ENCODE assay signal across 8 mouse cellular contexts in genomic region chr3:96440578-96440977, GRCm38 (mm10). TPM values are rescaled to one million over a fixed set of nuclear protein-coding genes. Genes with fewer than 3 reads are reported as not detected.
A peak's percentile ranks its signal among the peaks of the same experiment; 100 is the strongest.
DNase-seq lines count a peak whose midpoint lies in the region; ATAC-seq and TF ChIP-seq lines count a peak whose summit lies in the region.

No protein-coding gene starts in this region.

- no peaks in the 10 kb centered on the region for H3K36me3 ChIP-seq in heart, adult 2 months (ENCODE audit: control insufficient read depth, insufficient read depth, low read length)
- no peaks in the 10 kb centered on the region for H3K36me3 ChIP-seq in kidney, adult 2 months (ENCODE audit: control insufficient read depth, insufficient read depth, low read length)
- no peaks in the 10 kb centered on the region for H3K36me3 ChIP-seq in limb, embryonic 11.5 days (ENCODE audit: control insufficient read depth, insufficient read depth, low read length)
- no peaks in the 10 kb centered on the region for H3K36me3 ChIP-seq in midbrain, embryonic 14.5 days (ENCODE audit: control insufficient read depth, insufficient read depth, low read length)
- H3K36me3 ChIP-seq in spleen, adult 2 months (ENCODE audit: control insufficient read depth, insufficient read depth, low read length), result no peaks in the 10 kb centered on the region

- H3K27me3 ChIP-seq in heart, adult 2 months (ENCODE audit: control insufficient read depth, insufficient read depth, low read length), result peaks cover 9% of the 10 kb centered on the region
- peaks cover 2% of the 10 kb centered on the region for H3K27me3 ChIP-seq in kidney, adult 2 months (replicated peaks; ENCODE audit: control insufficient read depth, insufficient read depth, low read length)
- peaks cover 26% of the 10 kb centered on the region for H3K27me3 ChIP-seq in limb, embryonic 11.5 days (ENCODE audit: control insufficient read depth, insufficient read depth, low read length)
- H3K27me3 ChIP-seq in midbrain, embryonic 14.5 days (ENCODE audit: control insufficient read depth, insufficient read depth, low read length), result peaks cover 72% of the 10 kb centered on the region
- H3K27me3 ChIP-seq in spleen, adult 2 months (ENCODE audit: control insufficient read depth, insufficient read depth, low read length), result peaks cover 10% of the 10 kb centered on the region

- no peak for ATAC-seq in limb, embryonic 11.5 days (ENCODE audit: insufficient number of reproducible peaks, low FRiP score, low TSS enrichment, low read depth)
- no peak for ATAC-seq in midbrain, embryonic 14.5 days (ENCODE audit: low FRiP score, low TSS enrichment)

- H3K79me2 ChIP-seq in heart, adult 2 months (replicated peaks; ENCODE audit: control insufficient read depth, insufficient read depth, low read length), result no peaks in the 10 kb centered on the region

- no peak for TF ChIP-seq POLR2A in heart, adult 2 months (IDR thresholded peaks at IDR 0.05; ENCODE audit: insufficient read depth, low read depth, low read length)
- no peak for TF ChIP-seq POLR2A in kidney, adult 2 months (IDR thresholded peaks at IDR 0.05; ENCODE audit: low read depth, low read length)
- no peak for TF ChIP-seq POLR2A in spleen, adult 2 months (IDR thresholded peaks at IDR 0.05; ENCODE audit: low read depth, low read length)

- peak overlapping the region; percentile 38 for H3K4me2 ChIP-seq in limb, embryonic 11.5 days (ENCODE audit: low read depth, severe bottlenecking)
- H3K4me2 ChIP-seq in midbrain, embryonic 14.5 days (ENCODE audit: low read length), result peak overlapping the region; percentile 67

- H3K9ac ChIP-seq in heart, adult 2 months (ENCODE audit: low read depth, low read length), result no peak overlapping the region
- peak overlapping the region; percentile 41 for H3K9ac ChIP-seq in limb, embryonic 11.5 days (ENCODE audit: low read length)
- peak overlapping the region; percentile 60 for H3K9ac ChIP-seq in midbrain, embryonic 14.5 days (replicated peaks; ENCODE audit: low read length)

- intact Hi-C loops in heart, adult 2 months (cut with DNase I), result loop anchor here (5.0 kb wide), 1 partner anchor 163 kb away; no protein-coding TSS in a partner anchor

- peak; percentile 97 for TF ChIP-seq CTCF in heart, adult 2 months (IDR thresholded peaks at IDR 0.05)
- peak; percentile 88 for TF ChIP-seq CTCF in kidney, adult 2 months (conservative IDR thresholded peaks at IDR 0.05; ENCODE audit: insufficient read depth, insufficient read length, low read depth, low read length)
- TF ChIP-seq CTCF in spleen, adult 2 months (IDR thresholded peaks at IDR 0.05; ENCODE audit: extremely low read depth, insufficient read depth, insufficient read length, insufficient replicate concordance), result peak; percentile 80; the same call in 1 of the 2 replicates

- peak; percentile 64 for DNase-seq in gastrocnemius, adult 18-20 months (ENCODE audit: low spot score)
- DNase-seq in gastrocnemius, postnatal 25 days, result no peak
- DNase-seq in embryo, embryonic 11 days, result peak; percentile 84
- DNase-seq in heart, adult 2 months, result peak; percentile 55 to 69
- peak; percentile 77 for DNase-seq in kidney, adult 2 months
- DNase-seq in limb, embryonic 11.5 days (ENCODE audit: low spot score), result peak; percentile 87
- DNase-seq in midbrain, embryonic 14.5 days, result peak; percentile 89
- DNase-seq in spleen, adult 2 months (ENCODE audit: low read depth in 1 of 2, low spot score in 2 of 2), result peak; percentile 42 to 66

- no peak overlapping the region for H3K4me3 ChIP-seq in heart, adult 2 months
- no peak overlapping the region for H3K4me3 ChIP-seq in kidney, adult 2 months (ENCODE audit: insufficient read depth, low read depth, low read length)
- peak overlapping the region; percentile 20 for H3K4me3 ChIP-seq in limb, embryonic 11.5 days (ENCODE audit: low read depth, low read length)
- peak overlapping the region; percentile 40 for H3K4me3 ChIP-seq in midbrain, embryonic 14.5 days (replicated peaks; ENCODE audit: low read depth, low read length)
- H3K4me3 ChIP-seq in spleen, adult 2 months (ENCODE audit: extremely low read depth, insufficient read depth, insufficient read length), result no peak overlapping the region

- no peak for TF ChIP-seq EP300 in heart, adult 2 months (IDR thresholded peaks at IDR 0.05; ENCODE audit: insufficient read depth, low read depth, low read length)

- no peaks in the 10 kb centered on the region for H3K9me3 ChIP-seq in limb, embryonic 11.5 days (ENCODE audit: control insufficient read depth, low read length)
- H3K9me3 ChIP-seq in midbrain, embryonic 14.5 days (ENCODE audit: control insufficient read depth, low read length), result no peaks in the 10 kb centered on the region

- H3K4me1 ChIP-seq in heart, adult 2 months (ENCODE audit: control insufficient read depth, insufficient read depth, low read length), result no peaks in the 10 kb centered on the region; the same call in 1 of the 2 replicates
- H3K4me1 ChIP-seq in kidney, adult 2 months (ENCODE audit: control insufficient read depth, insufficient read depth, low read length), result no peaks in the 10 kb centered on the region
- no peaks in the 10 kb centered on the region for H3K4me1 ChIP-seq in limb, embryonic 11.5 days (ENCODE audit: control insufficient read depth, insufficient read depth, low read length)
- H3K4me1 ChIP-seq in midbrain, embryonic 14.5 days (ENCODE audit: control insufficient read depth, insufficient read depth, low read length), result peaks cover 4% of the 10 kb centered on the region; the same call in 1 of the 2 replicates
- no peaks in the 10 kb centered on the region for H3K4me1 ChIP-seq in spleen, adult 2 months (ENCODE audit: control insufficient read depth, insufficient read depth, insufficient read length)

- no peak overlapping the region for H3K27ac ChIP-seq in heart, adult 2 months
- no peak overlapping the region for H3K27ac ChIP-seq in kidney, adult 2 months (ENCODE audit: insufficient read depth, low read depth, low read length)
- H3K27ac ChIP-seq in limb, embryonic 11.5 days (replicated peaks; ENCODE audit: low read depth, low read length), result no peak overlapping the region
- H3K27ac ChIP-seq in midbrain, embryonic 14.5 days (replicated peaks; ENCODE audit: low read depth, low read length), result no peak overlapping the region
- no peak overlapping the region for H3K27ac ChIP-seq in spleen, adult 2 months (ENCODE audit: insufficient read depth, low read length)

- WGBS in heart, adult 2 months, result 2% methylated on average over 13 of the region's 13 CpGs
- under 1% methylated on average over 13 of the region's 13 CpGs for WGBS in kidney, adult 2 months
- WGBS in limb, embryonic 11.5 days, result under 1% methylated on average over 13 of the region's 13 CpGs
- under 1% methylated on average over 13 of the region's 13 CpGs for WGBS in midbrain, embryonic 14.5 days
- 3% methylated on average over 13 of the region's 13 CpGs for WGBS in spleen, adult 2 months

RNA-seq across cellular contexts. Expression of gene BC107364, which starts 11.5 kb away (rescaled TPM):
- total RNA-seq in gastrocnemius, adult 18-20 months (2021), result not detected
- not detected for total RNA-seq in gastrocnemius, postnatal 25 days (2021)
- total RNA-seq in heart, adult 2 months (2021), result not detected
- polyA plus RNA-seq in heart, adult 2 months (2012; rRNA removed), result 0.15 TPM in 1 of 2 replicates, not detected in the other
- 0.08 and 0.14 TPM in 2 replicates for polyA plus RNA-seq in kidney, adult 2 months (2012; rRNA removed)
- not detected in 2 replicates for polyA plus RNA-seq in limb, embryonic 11.5 days (2014; fragmentation: Nextera tagmentation; extraction: Ambion mirVana)
- not detected in 2 replicates for polyA plus RNA-seq in midbrain, embryonic 14.5 days (2014; fragmentation: Nextera tagmentation; extraction: Ambion mirVana)
- polyA plus RNA-seq in spleen, adult 2 months (2012; rRNA removed), result not detected in 2 replicates

Comparison
In these comparisons a context has a peak if more than half of its experiments do, and no peak if none do; other contexts are left out.
1. H3K4me3 ChIP-seq: peak in limb, embryonic 11.5 days (single experiment) and midbrain, embryonic 14.5 days (single experiment); none in heart, adult 2 months (single experiment), kidney, adult 2 months (single experiment) and spleen, adult 2 months (single experiment).
2. Peak in every context shown above with its lines, with median percentiles within 50 percentile points of each other: CTCF ChIP-seq.